In the genomic region with DNA sequence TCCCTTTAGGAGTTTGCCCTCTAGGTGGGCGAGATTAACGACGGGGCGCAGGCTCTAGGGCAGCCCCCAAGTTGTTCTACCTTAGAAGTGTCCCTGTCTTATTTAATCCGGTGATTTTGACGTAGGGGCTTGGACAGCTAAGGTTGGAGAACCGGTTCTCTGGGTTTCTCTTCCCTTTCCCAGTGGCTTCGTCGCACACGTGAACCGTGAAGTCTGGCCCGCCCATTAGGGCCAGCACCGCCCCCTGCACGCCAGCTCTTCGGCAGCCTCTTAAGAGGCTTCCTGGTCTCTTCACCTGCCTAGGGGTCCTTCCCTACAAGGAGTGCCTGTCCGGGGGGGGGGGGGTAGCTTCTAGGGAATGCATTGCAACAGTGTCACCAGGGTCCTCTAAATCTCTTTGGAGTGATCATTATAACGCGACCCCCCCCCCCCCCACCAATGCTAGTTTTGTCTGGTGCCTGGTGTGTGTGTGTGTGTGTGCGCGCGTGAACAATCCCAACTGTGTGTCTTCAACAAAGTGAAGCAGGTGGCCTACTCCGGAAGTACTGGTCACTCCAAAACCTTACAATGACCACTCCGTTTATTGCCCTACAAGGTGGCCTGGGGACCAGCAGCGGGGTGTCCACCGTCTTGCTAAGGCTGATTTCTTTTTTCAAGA, we compare ENCODE assay signal across 8 mouse cellular contexts. TPM values are rescaled to one million over a fixed set of nuclear protein-coding genes. Genes with fewer than 3 reads are reported as not detected.
A peak's percentile ranks its signal among the peaks of the same experiment; 100 is the strongest.
DNase-seq lines count a peak whose midpoint lies in the region; ATAC-seq and TF ChIP-seq lines count a peak whose summit lies in the region.

No protein-coding gene starts in this region.

- H3K4me2 ChIP-seq in hindbrain, embryonic 11.5 days (replicated peaks; ENCODE audit: low read depth, low read length) = no peak overlapping the region
- H3K4me2 ChIP-seq in liver, embryonic 11.5 days = peak overlapping the region; percentile 86

- H3K4me3 ChIP-seq in MEL (ENCODE audit: control insufficient read depth in 1 of 2, insufficient read depth in 1 of 2, low read depth in 2 of 2, low read length in 2 of 2) = peak overlapping the region; percentile 90 to 93
- H3K4me3 ChIP-seq in hindbrain, embryonic 11.5 days (ENCODE audit: low read depth, low read length) = no peak overlapping the region
- peak overlapping the region; percentile 59 for H3K4me3 ChIP-seq in liver, embryonic 11.5 days (ENCODE audit: low read depth, low read length)

- peak overlapping the region; percentile 95 for H3K9ac ChIP-seq in MEL (ENCODE audit: control insufficient read depth, low read depth, low read length, poor library complexity, severe bottlenecking)
- H3K9ac ChIP-seq in hindbrain, embryonic 11.5 days (ENCODE audit: low read depth, low read length) = no peak overlapping the region
- H3K9ac ChIP-seq in liver, embryonic 11.5 days (ENCODE audit: low read depth, low read length) = no peak overlapping the region

- no peak for ATAC-seq in hindbrain, embryonic 11.5 days (ENCODE audit: low FRiP score)
- ATAC-seq in liver, embryonic 11.5 days (replicated peaks; ENCODE audit: low FRiP score) = no peak
- ATAC-seq in monocyte, adult 5-6 weeks (replicated peaks; ENCODE audit: insufficient number of reproducible peaks, low FRiP score, low TSS enrichment, poor library complexity, severe bottlenecking) = peak; percentile 45; the same call in 1 of the 2 replicates

- peak overlapping the region; percentile 46 for H3K27ac ChIP-seq in MEL (ENCODE audit: control insufficient read depth, low read depth, low read length)
- no peak overlapping the region for H3K27ac ChIP-seq in hindbrain, embryonic 11.5 days (ENCODE audit: low read depth, low read length)
- no peak overlapping the region for H3K27ac ChIP-seq in liver, embryonic 11.5 days (ENCODE audit: low read depth, low read length)

- H3K36me3 ChIP-seq in MEL (ENCODE audit: control insufficient read depth in 1 of 2, insufficient read depth in 2 of 2, low read length in 2 of 2) = no peaks in the 10 kb centered on the region
- H3K36me3 ChIP-seq in hindbrain, embryonic 11.5 days (ENCODE audit: control insufficient read depth, insufficient read depth, low read length) = no peaks in the 10 kb centered on the region
- no peaks in the 10 kb centered on the region for H3K36me3 ChIP-seq in liver, embryonic 11.5 days (ENCODE audit: control insufficient read depth, insufficient read depth, low read length)

- TF ChIP-seq RAD21 in MEL (IDR thresholded peaks at IDR 0.05; ENCODE audit: low read depth, low read length) = no peak

- 1% methylated on average over 25 of the region's 25 CpGs for WGBS in hindbrain, embryonic 11.5 days
- WGBS in liver, embryonic 11.5 days = 5% methylated on average over 25 of the region's 25 CpGs

- peak; percentile 66 for DNase-seq in CD4-positive helper T cell, adult 2 months (ENCODE audit: low read depth, low spot score)
- DNase-seq in MEL (ENCODE audit: low read depth, low spot score) = peak; percentile 95
- DNase-seq in hindbrain, embryonic 11.5 days (ENCODE audit: low spot score) = peak; percentile 47
- DNase-seq in liver, embryonic 11.5 days (ENCODE audit: low spot score) = peak; percentile 48
- DNase-seq in cerebellum, postnatal 14 days = no peak
- DNase-seq in layer of hippocampus, postnatal 36 days = no peak
- DNase-seq in Muller cell, postnatal 12 days (ENCODE audit: inconsistent ontology term) = no peak

- peaks cover 5% of the 10 kb centered on the region; the same call in 1 of the 2 replicates for H3K79me2 ChIP-seq in MEL (ENCODE audit: control insufficient read depth, insufficient read depth, low read length, poor library complexity)

- TF ChIP-seq CTCF in MEL (IDR thresholded peaks at IDR 0.05 in 2 of 3, conservative IDR thresholded peaks at IDR 0.05 in 1 of 3; ENCODE audit: control insufficient read depth in 1 of 3, insufficient read depth in 1 of 3, low read depth in 2 of 3, low read length in 3 of 3, poor library complexity in 1 of 3, severe bottlenecking in 1 of 3) = no peak

- H3K27me3 ChIP-seq in MEL (ENCODE audit: control insufficient read depth in 1 of 2, insufficient read depth in 2 of 2, low read length in 2 of 2) = no peaks in the 10 kb centered on the region
- peaks cover 58% of the 10 kb centered on the region for H3K27me3 ChIP-seq in hindbrain, embryonic 11.5 days (ENCODE audit: control insufficient read depth, insufficient read depth, low read length)
- peaks cover 67% of the 10 kb centered on the region for H3K27me3 ChIP-seq in liver, embryonic 11.5 days (replicated peaks; ENCODE audit: control insufficient read depth, insufficient read depth, low read length)

- H3K9me3 ChIP-seq in MEL (replicated peaks; ENCODE audit: insufficient read depth, low read length) = no peaks in the 10 kb centered on the region
- no peaks in the 10 kb centered on the region for H3K9me3 ChIP-seq in hindbrain, embryonic 11.5 days (ENCODE audit: control insufficient read depth, low read length)
- H3K9me3 ChIP-seq in liver, embryonic 11.5 days (ENCODE audit: control insufficient read depth, low read length) = no peaks in the 10 kb centered on the region

- TF ChIP-seq POLR2A in MEL (IDR thresholded peaks at IDR 0.05; ENCODE audit: control insufficient read depth in 1 of 2, insufficient read depth in 1 of 2, low read depth in 1 of 2, low read length in 2 of 2, poor library complexity in 1 of 2) = peak; percentile 27 to 36; a peak in 2 of 4 replicates

- peaks cover 0 to 11% of the 10 kb centered on the region in 2 experiments; a peak in 2 of 4 replicates for H3K4me1 ChIP-seq in MEL (ENCODE audit: control insufficient read depth in 1 of 2, insufficient read depth in 2 of 2, low read length in 2 of 2)
- peaks cover 18% of the 10 kb centered on the region for H3K4me1 ChIP-seq in hindbrain, embryonic 11.5 days (replicated peaks; ENCODE audit: control insufficient read depth, insufficient read depth, low read length)
- peaks cover 22% of the 10 kb centered on the region for H3K4me1 ChIP-seq in liver, embryonic 11.5 days (replicated peaks; ENCODE audit: control insufficient read depth, insufficient read depth, low read length)

- no peak for TF ChIP-seq EP300 in MEL (IDR thresholded peaks at IDR 0.05; ENCODE audit: low read depth in 1 of 2, low read length in 2 of 2)

TF ChIP-seq in MEL, 35 proteins besides CTCF, POLR2A, EP300 and RAD21 (continues in another document):
- TF ChIP-seq UBTF (IDR thresholded peaks at IDR 0.05; ENCODE audit: borderline replicate concordance, insufficient read depth, low read depth, low read length) (no peak), POLR2AphosphoS2 (IDR thresholded peaks at IDR 0.05; ENCODE audit: low read length) (0 out of 2 replicates have a peak, but pooled peaks have one; percentile 28), MXI1 (IDR thresholded peaks at IDR 0.05; ENCODE audit: low read depth, low read length) (peak; percentile 90), MAX (IDR thresholded peaks at IDR 0.05; ENCODE audit: low read length) (peak; percentile 75), MAFK (IDR thresholded peaks at IDR 0.05; ENCODE audit: borderline replicate concordance, low read depth, low read length) (no peak), USF1 (IDR thresholded peaks at IDR 0.05; ENCODE audit: low read depth, low read length) (peak; percentile 80), GATA1 (IDR thresholded peaks at IDR 0.05; ENCODE audit: low read depth, low read length) (no peak), ZC3H11A (IDR thresholded peaks at IDR 0.05; ENCODE audit: low read depth, low read length) (no peak), POLR2AphosphoS5 (IDR thresholded peaks at IDR 0.05; ENCODE audit: borderline replicate concordance, low read depth, low read length) (no peak), ZKSCAN1 (IDR thresholded peaks at IDR 0.05; ENCODE audit: low read depth, low read length) (no peak), GABPA (IDR thresholded peaks at IDR 0.05; ENCODE audit: low read depth, low read length) (no peak), ZNF384 (IDR thresholded peaks at IDR 0.05; ENCODE audit: low read depth, low read length) (no peak), MYC (IDR thresholded peaks at IDR 0.05; ENCODE audit: low read depth, low read length) (no peak), E2F4 (IDR thresholded peaks at IDR 0.05; ENCODE audit: borderline replicate concordance, low read depth, low read length) (no peak), CHD1 (IDR thresholded peaks at IDR 0.05; ENCODE audit: low read depth, low read length) (no peak), TAL1 (IDR thresholded peaks at IDR 0.05; ENCODE audit: low read length) (no peak), TCF12 (IDR thresholded peaks at IDR 0.05; ENCODE audit: low read depth, low read length) (no peak), NELFE (IDR thresholded peaks at IDR 0.05; ENCODE audit: low read depth, low read length) (no peak), ZMIZ1 (IDR thresholded peaks at IDR 0.05; ENCODE audit: low read depth, low read length) (no peak), NRF1 (IDR thresholded peaks at IDR 0.05; ENCODE audit: insufficient read depth, low read depth, low read length, poor library complexity, severe bottlenecking) (peak; percentile 43; the same call in 1 of the 2 replicates), USF2 (IDR thresholded peaks at IDR 0.05; ENCODE audit: borderline replicate concordance in 1 of 2, insufficient read depth in 1 of 2, low read depth in 1 of 2, low read length in 2 of 2) (no peak), TBP (IDR thresholded peaks at IDR 0.05; ENCODE audit: low read depth, low read length) (no peak), CHD2 (IDR thresholded peaks at IDR 0.05; ENCODE audit: low read length) (no peak), SIN3A (IDR thresholded peaks at IDR 0.05; ENCODE audit: low read length) (no peak; the same call in 1 of the 2 replicates)

RNA-seq across cellular contexts. Expression of a gene that starts 2.0 kb away (rescaled TPM):
- total RNA-seq in MEL (2012; rRNA removed) = 6.3 TPM in 2 replicates
- polyA plus RNA-seq in MEL (2012; ENCODE audit: insufficient read depth in 1 of 2, insufficient read length in 2 of 2, low read depth in 1 of 2, low replicate concordance in 2 of 2, missing spikeins in 1 of 2) = 10 to 100 TPM in 1 of 2 experiments, not detected in 1; 15.0 TPM
- polyA plus RNA-seq in hindbrain, embryonic 11.5 days (2014; fragmentation: Nextera tagmentation; extraction: Ambion mirVana) = 2.8 and 3.6 TPM in 2 replicates
- polyA plus RNA-seq in liver, embryonic 11.5 days (2014; fragmentation: Nextera tagmentation; extraction: Ambion mirVana) = 5.0 and 5.1 TPM in 2 replicates
- 59.2 to 68.0 TPM (median 67.2 TPM) in 3 replicates for total RNA-seq in monocyte, adult 5-6 weeks (2017)
- total RNA-seq in layer of hippocampus, postnatal 36 days (2021) = 1 to 10 TPM; 7.9 to 9.6 TPM

RNA-seq across cellular contexts. Expression of a gene that starts 51.0 kb away (rescaled TPM):
- total RNA-seq in MEL (2012; rRNA removed) = 3.4 and 4.0 TPM in 2 replicates
- 10 to 100 TPM in 1 of 2 experiments, not detected in 1; 10.0 TPM for polyA plus RNA-seq in MEL (2012; ENCODE audit: insufficient read depth in 1 of 2, insufficient read length in 2 of 2, low read depth in 1 of 2, low replicate concordance in 2 of 2, missing spikeins in 1 of 2)
- polyA plus RNA-seq in hindbrain, embryonic 11.5 days (2014; fragmentation: Nextera tagmentation; extraction: Ambion mirVana) = 7.2 and 7.3 TPM in 2 replicates
- 7.6 and 9.1 TPM in 2 replicates for polyA plus RNA-seq in liver, embryonic 11.5 days (2014; fragmentation: Nextera tagmentation; extraction: Ambion mirVana)
- 8.9 to 19.9 TPM (median 12.6 TPM) in 3 replicates for total RNA-seq in monocyte, adult 5-6 weeks (2017)
- total RNA-seq in layer of hippocampus, postnatal 36 days (2021) = 10 to 100 TPM; 18.8 to 20.6 TPM

Comparison
In these comparisons a context has a peak if more than half of its experiments do, and no peak if none do; other contexts are left out.
1. DNase-seq: peak in CD4-positive helper T cell, adult 2 months (single experiment), MEL (single experiment), hindbrain, embryonic 11.5 days (single experiment) and liver, embryonic 11.5 days (single experiment); none in cerebellum, postnatal 14 days (0 of 2), layer of hippocampus, postnatal 36 days (0 of 2) and Muller cell, postnatal 12 days (single experiment).